Mouse (Mus musculus) MEL (cell line): ENCODE measurements around the gene Ispd.

ENCODE experiments used
- CTCF ChIP-seq, 3 experiments: IDR thresholded peaks in 2 of 3; conservative IDR thresholded peaks in 1 of 3; 2 replicates each; pipeline ENCODE4 v1.5.1; 2011 to 2012; ENCODE audit warnings: low read length in 3 of 3, low read depth in 2 of 3, mild to moderate bottlenecking in 2 of 3, improper control_type of control experiment in 1 of 3, inconsistent platforms in 1 of 3, mixed read lengths in 1 of 3, moderate library complexity in 1 of 3; ENCODE audit not compliant: control insufficient read depth in 1 of 3, insufficient read depth in 1 of 3, poor library complexity in 1 of 3, severe bottlenecking in 1 of 3
- GATA1 ChIP-seq: IDR thresholded peaks from 2 replicates; pipeline ENCODE4 v1.6.1; 2011; ENCODE audit warnings: low read depth, low read length, improper control_type of control experiment
- MAX ChIP-seq: IDR thresholded peaks from 2 replicates; pipeline ENCODE4 v1.6.1; 2011; ENCODE audit warnings: low read length, improper control_type of control experiment
- POLR2A ChIP-seq, 2 experiments: IDR thresholded peaks; 2 replicates each; pipeline ENCODE4 v1.6.1; 2011 to 2012; ENCODE audit warnings: low read length in 2 of 2, mild to moderate bottlenecking in 2 of 2, control low read depth in 1 of 2, improper control_type of control experiment in 1 of 2, low read depth in 1 of 2, moderate library complexity in 1 of 2; ENCODE audit not compliant: control insufficient read depth in 1 of 2, insufficient read depth in 1 of 2, poor library complexity in 1 of 2
- POLR2AphosphoS2 ChIP-seq: IDR thresholded peaks from 2 replicates; pipeline ENCODE4 v1.6.1; 2011; ENCODE audit warnings: low read length, improper control_type of control experiment
- RCOR1 ChIP-seq: IDR thresholded peaks from 2 replicates; pipeline ENCODE4 v1.6.1; 2012; ENCODE audit warnings: low read depth, mild to moderate bottlenecking, inconsistent platforms, low read length, improper control_type of control experiment
- SIN3A ChIP-seq: IDR thresholded peaks from 2 replicates; pipeline ENCODE4 v1.6.1; 2012; ENCODE audit warnings: low read length, improper control_type of control experiment, inconsistent platforms
- SMC3 ChIP-seq: IDR thresholded peaks from 2 replicates; pipeline ENCODE4 v1.6.1; 2011; ENCODE audit warnings: low read depth, low read length, improper control_type of control experiment
- TAL1 ChIP-seq: IDR thresholded peaks from 2 replicates; pipeline ENCODE4 v1.6.1; 2012; ENCODE audit warnings: mild to moderate bottlenecking, inconsistent platforms, low read length, moderate library complexity, mixed read lengths
- UBTF ChIP-seq: IDR thresholded peaks from 2 replicates; pipeline ENCODE4 v1.6.1; 2012; ENCODE audit warnings: low read depth, mild to moderate bottlenecking, inconsistent platforms, low read length, improper control_type of control experiment, moderate library complexity, borderline replicate concordance; ENCODE audit not compliant: insufficient read depth
- USF2 ChIP-seq, 2 experiments: IDR thresholded peaks; 2 replicates each; pipeline ENCODE4 v1.6.1; 2011 to 2012; ENCODE audit warnings: improper control_type of control experiment in 2 of 2, low read length in 2 of 2, borderline replicate concordance in 1 of 2, inconsistent platforms in 1 of 2, low read depth in 1 of 2, mild to moderate bottlenecking in 1 of 2; ENCODE audit not compliant: insufficient read depth in 1 of 2
- ZKSCAN1 ChIP-seq: IDR thresholded peaks from 2 replicates; pipeline ENCODE4 v1.6.1; 2012; ENCODE audit warnings: low read depth, mild to moderate bottlenecking, inconsistent platforms, low read length, improper control_type of control experiment, moderate library complexity

DNA sequence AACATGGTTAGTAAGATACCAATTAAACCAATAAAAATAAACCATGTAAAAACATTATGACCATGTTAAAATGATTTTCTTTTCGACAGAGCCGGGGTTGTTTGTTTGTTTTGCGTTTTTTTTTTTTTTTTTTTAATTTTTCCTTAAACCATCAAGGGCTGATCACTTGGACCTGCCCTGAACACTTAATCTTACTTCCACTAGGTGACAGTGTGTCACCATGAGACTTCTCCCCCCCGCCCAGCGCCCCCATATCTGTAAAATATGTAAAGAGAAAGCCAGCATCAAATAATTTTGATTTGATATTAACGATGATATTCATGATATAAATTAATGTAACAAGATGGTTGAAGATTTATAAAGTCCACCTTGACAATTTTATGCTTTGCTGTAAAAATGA lies 300.5 kb downstream of the Ispd start:
- no peak for TF ChIP-seq USF2 (IDR thresholded peaks at IDR 0.05; ENCODE audit: borderline replicate concordance in 1 of 2, insufficient read depth in 1 of 2, low read depth in 1 of 2, low read length in 2 of 2)
- no peak for TF ChIP-seq RCOR1
- no peak for TF ChIP-seq POLR2AphosphoS2
- peak in 2 of 3 experiments; percentile 11 to 14; a peak in 2 of 6 replicates for TF ChIP-seq CTCF (IDR thresholded peaks at IDR 0.05 in 2 of 3, conservative IDR thresholded peaks at IDR 0.05 in 1 of 3; ENCODE audit: control insufficient read depth in 1 of 3, insufficient read depth in 1 of 3, low read depth in 2 of 3, low read length in 3 of 3, poor library complexity in 1 of 3, severe bottlenecking in 1 of 3)
- no peak for TF ChIP-seq ZKSCAN1
- no peak for TF ChIP-seq POLR2A (IDR thresholded peaks at IDR 0.05; ENCODE audit: control insufficient read depth in 1 of 2, insufficient read depth in 1 of 2, low read depth in 1 of 2, low read length in 2 of 2, poor library complexity in 1 of 2)
- TF ChIP-seq TAL1: no peak
- TF ChIP-seq MAX: no peak
- no peak for TF ChIP-seq SIN3A
- TF ChIP-seq SMC3: 0 out of 2 replicates have a peak, but pooled peaks have one; percentile 8
- no peak for TF ChIP-seq GATA1
- TF ChIP-seq UBTF: no peak
